Mouse (Mus musculus) CD4-positive naive resting alpha-beta T cell, adult 57 days (primary cell): ENCODE results near the gene Tmem159. TPM values are rescaled to one million over a fixed set of nuclear protein-coding genes. Genes with fewer than 3 reads are reported as not detected.

Experiments
- total RNA-seq: library from RNA; stranded (reverse); gene quantifications from one replicate; pipeline ENCODE4 v1.2.4, GENCODE M21; 2023

Tmem159 gene
- 0.53 TPM for total RNA-seq

DNA sequence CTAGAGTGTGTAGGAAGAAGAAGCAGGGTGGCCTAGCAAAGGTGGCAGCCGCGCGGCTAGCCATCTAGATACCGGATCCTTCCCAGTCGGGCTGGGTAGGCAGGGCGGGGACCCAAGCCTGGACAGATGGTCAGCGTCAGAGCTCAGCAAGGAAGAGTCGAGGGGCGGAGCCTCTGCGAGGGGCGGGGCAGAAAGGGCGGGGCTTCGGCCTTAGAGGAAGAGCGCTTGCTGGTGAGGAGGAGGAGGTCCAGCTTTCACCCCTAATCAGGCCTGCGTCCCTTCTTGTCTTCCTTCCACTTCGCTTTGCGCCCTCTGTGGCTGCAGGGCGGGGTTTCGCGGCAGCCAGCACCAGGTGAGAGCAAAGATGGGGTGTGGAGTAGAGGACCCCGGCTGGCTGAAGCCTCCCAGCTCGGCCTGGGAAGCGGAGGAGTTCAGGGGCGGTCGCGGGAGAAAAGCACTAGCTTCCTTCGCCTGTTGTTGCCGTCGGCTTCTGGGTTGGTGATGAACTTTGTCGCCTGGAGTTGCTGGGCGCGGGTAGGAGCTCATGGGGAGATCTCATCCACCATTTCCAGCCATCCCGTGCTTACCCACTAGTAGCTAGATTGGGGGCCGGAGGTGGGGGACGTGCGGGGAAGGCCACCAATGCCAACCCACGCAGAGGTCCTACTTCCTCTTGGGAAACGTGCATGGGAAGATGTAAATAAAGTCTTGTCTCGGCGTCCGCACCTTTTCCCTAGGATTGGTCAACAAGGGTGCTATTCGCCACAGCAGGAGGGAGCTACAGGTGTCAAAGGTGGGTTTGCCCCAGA, at the start of gene Tmem159:
Tmem159 (plus strand) TSS at position 190 of the 809 bp plus-strand sequence.

DNA sequence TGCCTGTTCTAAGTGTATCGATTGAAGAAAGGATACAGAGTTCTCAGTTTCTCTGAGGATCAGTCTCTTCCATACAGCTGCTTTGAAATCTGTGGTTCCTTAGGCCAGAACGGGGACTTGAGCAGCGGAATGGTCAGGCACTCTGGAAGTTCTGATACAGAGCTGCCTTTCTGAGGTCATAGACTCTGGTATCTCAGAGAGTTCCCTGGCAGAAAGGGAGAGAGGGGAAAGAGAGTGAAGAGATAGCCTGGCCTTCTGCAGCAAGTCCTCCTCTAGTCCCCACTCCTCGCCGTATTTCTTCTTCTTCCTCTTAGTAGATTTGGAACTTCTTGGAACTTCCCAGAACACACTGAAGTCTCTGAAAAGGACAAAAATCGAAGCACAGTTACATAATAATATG, 7.0 kb upstream of the Tmem159 start, which contains the start of gene Dnah3:
Dnah3 (minus strand) TSS at position 101 of the 400 bp plus-strand sequence.

DNA sequence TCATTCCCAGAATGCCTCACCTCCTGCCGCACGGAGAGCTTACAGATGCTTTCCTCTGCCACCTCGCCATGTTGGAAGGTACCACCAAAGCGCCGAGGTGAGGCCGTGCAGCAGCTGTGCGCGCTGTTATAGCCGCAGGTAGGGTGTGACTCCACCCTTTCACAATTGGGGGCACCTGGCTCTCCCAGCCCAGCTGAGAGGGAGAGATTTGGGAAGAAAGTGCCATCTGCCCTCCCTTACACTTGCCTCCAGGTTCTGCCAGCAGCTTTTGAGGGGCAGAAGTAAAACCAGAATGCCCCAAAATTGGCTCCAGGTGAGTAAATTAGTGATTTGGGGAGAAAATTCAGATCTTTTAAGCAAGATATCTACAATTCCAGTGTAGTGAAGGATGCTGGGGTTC, 43.0 kb downstream of the Tmem159 start, which contains the start of gene Zp2:
Zp2 (minus strand) TSS at position 101 of the 400 bp plus-strand sequence.

Other genes starting within 250 kb of the Tmem159 start
- gene Lyrm1, start 206.5 kb upstream of the Tmem159 start, total RNA-seq: 4.4 TPM
- gene Dcun1d3, start 206.1 kb upstream of the Tmem159 start, total RNA-seq: 19.5 TPM
- not detected for gene Dnah3, start 7.1 kb upstream of the Tmem159 start, total RNA-seq
- not detected for gene Zp2, start 42.9 kb downstream of the Tmem159 start, total RNA-seq
- gene Anks4b, start 71.5 kb downstream of the Tmem159 start, total RNA-seq: not detected
- not detected for gene Crym, start 99.8 kb downstream of the Tmem159 start, total RNA-seq
- gene Abca14, start 101.6 kb downstream of the Tmem159 start, total RNA-seq: not detected
- not detected for gene Abca15, start 226.3 kb downstream of the Tmem159 start, total RNA-seq